Mouse (Mus musculus) heart, postnatal 36 days (tissue): Measurements from ENCODE around the gene Rgs8. TPM values are rescaled to one million over a fixed set of nuclear protein-coding genes. Genes with fewer than 3 reads are reported as not detected.

ENCODE experiments used
- DNase-seq, 2 experiments: peaks; one replicate each; pipeline ENCODE4 v3.0.0; 2021 to 2022
- intact Hi-C: fragments of 180-260 bp; cut with DNase I; formaldehyde crosslinking; loops from one replicate; pipeline ENCODE4 v1.15.1; 2025
- total RNA-seq, 2 experiments: library from RNA; stranded (reverse); gene quantifications; 2 replicates each; pipeline ENCODE4 v1.2.3; 2021

Gene Rgs8
- not detected for total RNA-seq

DNA sequence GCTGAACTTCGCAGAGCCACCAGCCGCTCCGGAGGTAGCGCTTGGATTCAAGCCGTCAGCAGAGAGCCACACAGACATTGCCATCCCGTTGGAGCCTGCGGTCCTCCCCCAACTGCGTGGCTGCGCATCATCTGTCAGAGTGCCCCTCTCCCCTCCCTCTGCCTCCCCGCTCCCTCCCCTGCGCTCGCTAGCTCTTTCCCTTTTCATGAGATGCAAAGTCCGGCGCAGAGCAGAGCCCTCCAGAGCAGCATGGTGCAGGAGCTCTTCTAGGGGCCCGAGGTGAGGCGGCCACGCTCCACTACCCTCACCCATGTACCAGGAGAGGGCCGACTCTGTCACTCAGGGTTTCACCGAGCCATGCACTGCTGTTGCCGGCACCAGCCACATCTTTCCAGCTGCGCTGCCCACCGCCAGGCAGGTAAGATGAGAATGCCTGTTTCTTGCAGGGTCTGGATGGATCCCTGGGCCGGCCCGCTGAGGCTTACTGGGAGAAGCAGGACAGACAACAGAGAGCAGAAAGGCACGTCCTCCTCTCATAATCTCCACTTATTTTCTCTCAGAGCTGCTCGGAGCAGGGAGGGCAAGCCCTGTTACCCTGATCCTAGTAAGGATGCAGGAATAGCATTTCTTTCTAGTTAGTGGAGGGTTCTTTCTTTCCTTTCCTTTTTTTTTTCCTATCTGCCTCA, at the start of gene Rgs8:
Gene Rgs8, plus strand, starts transcription at position 88 of the 686 bp plus-strand sequence.
- intact Hi-C loops, result no loop called here
- no peak for DNase-seq

GRCm38 (mm10) chr1:153617340-153617830, 35.4 kb upstream of the Rgs8 start:
- intact Hi-C loops, result no loop called here
- DNase-seq, result no peak

GRCm38 (mm10) chr1:153623036-153623435, 29.8 kb upstream of the Rgs8 start:
- intact Hi-C loops, result no loop called here
- DNase-seq, result no peak

DNA sequence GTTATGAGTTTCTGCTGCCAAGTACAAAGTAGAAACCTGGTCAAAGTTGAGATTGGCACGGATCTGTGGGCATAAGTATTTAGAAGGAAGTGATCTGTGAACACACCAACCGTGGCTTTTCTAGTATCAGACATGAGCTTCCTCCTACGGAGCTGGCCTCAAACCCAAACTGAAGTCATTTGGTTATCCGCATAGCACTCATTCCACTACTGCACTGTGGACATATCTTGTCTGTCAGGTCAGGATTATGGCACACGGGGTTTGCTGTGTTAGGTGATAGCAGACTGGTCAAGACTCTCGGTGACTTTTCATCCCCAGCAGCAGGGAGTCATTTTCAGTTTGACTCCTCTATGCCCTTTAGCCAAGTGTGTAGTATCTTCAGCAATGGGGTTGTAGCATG, 20.1 kb upstream of the Rgs8 start:
- no peak for DNase-seq
- intact Hi-C loops, result no loop called here

DNA sequence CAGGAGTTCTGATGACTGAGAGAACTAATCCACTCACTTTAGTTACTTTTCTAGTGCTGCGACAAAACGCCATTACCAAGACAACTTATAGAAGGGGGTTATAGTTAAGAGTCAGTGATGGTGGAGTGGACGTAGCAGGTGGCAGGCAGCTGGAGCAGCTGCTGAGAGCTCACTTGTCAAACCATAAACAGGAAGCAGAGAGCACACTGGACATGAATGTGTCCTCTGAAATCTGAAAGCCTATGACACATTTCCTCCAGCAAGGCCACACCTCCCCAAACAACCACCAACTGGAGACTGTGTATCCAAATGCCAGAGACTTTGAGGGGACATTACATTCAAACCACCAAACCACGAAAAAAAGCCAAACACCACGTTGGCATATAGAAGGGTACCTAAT, 17.8 kb upstream of the Rgs8 start:
- intact Hi-C loops, result no loop called here
- DNase-seq, result no peak

GRCm38 (mm10) chr1:153635521-153635920, 17.3 kb upstream of the Rgs8 start:
- DNase-seq, result peak; percentile 74 to 79
- intact Hi-C loops, result no loop called here

- intact Hi-C loops, result no loop called here
- no peak for DNase-seq
Observed at GRCm38 (mm10) chr1:153636821-153637220, 16.0 kb upstream of the Rgs8 start.

DNA sequence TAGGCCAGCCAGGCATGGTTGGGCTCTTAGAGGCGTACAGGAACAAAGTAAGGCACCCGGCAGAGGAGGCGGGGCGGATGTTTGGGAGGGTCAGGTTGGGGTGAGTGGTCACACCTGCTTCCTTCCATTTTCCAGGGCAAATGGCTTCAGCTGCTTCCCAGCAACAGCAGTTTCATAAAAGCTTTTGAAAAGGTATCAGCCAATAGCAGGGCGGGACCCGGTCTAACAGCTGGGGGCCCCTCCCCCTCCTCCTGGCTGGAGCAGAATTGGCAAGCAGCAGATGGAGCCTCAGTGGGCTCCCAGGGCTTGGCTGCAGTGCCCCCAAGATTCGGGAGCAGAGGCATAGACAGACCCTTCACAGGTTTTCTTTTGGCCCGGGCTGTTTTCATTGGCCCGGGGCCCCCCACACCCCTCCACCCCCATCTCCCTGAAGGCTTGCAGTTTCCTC, 11.3 kb upstream of the Rgs8 start:
- peak; percentile 45 to 48 for DNase-seq
- intact Hi-C loops, result loop anchor here (2.0 to 5.0 kb wide), 3 partner anchors 39 to 101 kb away; partner anchors contain the start of gene Rgs16

- peak; percentile 69 to 75 for DNase-seq
- intact Hi-C loops, result loop anchor here (2.0 to 5.0 kb wide), 3 partner anchors 40 to 100 kb away; partner anchors contain the start of gene Rgs16
Observed at GRCm38 (mm10) chr1:153641940-153642501, 10.8 kb upstream of the Rgs8 start.

DNA sequence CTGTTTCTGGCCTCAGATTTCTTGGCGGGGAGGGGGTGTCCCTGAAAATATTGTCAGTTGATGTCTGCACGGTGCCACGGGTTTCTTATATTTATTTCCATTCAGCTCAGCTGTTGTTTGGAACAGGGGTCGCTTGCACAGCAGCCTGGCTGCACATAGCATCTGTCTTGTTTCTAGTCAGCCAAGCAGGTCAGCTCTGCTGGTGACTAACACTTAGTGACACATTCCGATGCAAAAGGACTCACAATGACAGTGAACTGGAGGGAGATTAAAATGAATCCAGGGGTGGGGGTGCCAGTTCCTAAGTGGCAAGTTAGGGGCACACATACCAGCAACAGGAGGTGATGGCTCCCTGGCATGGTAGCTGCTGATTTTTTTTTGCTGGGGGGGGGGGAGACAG, 849 bp downstream of the Rgs8 start:
- intact Hi-C loops, result no loop called here
- DNase-seq, result no peak

DNA sequence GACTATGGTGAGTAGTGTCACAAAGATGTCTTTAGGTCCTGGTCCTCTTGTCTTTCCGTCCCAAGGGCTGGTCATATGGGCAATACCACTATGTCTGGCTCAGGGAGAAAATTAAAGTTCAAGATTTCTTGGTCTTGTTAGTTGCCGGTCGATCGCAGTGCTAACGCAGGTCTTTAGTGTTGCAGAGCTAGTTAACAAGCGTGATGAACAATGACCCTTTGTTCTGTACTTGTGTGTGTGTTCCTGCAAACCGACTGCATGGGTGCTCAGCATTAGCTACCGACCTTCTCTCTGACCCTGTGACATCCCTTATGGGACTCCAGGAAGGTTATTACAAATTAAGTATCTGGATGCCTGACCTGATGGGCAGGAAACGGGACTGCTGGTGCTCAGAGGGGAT, 6.8 kb downstream of the Rgs8 start:
- intact Hi-C loops, result no loop called here
- no peak for DNase-seq

DNA sequence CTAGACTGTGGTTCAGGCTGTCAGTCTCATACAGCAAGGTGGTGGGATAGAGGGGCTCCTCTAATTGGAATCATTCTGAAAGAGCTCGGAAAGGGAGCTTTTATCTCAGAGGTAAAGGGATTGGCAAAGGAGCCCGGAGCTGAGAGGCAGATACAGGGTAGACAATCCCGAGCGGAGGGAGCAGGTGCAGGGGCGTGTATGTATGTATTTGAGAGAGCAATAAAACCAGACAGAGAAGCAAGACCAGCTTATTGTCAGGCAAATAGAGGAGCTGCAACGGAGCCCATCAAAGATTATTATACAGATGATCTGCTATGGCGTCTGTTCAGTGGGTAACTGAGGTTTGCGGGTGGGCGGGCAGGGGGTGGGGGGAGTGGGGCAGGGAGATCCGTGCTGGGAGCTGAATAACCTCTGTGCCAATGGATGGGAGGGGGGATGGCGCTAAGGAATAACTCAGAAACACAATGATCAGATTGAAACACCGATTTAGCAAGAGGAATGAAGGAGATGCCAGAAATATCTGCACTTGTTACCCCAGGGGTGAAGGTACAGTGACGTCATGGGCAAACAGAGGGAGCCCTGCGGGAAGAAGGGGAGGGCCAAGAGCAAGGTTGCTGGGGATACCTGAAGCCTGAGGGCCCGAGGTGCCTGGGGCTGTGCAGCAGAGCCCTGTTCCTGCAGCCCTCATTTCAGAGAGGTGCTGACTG, 8.3 kb downstream of the Rgs8 start:
- intact Hi-C loops, result no loop called here
- no peak for DNase-seq

DNA sequence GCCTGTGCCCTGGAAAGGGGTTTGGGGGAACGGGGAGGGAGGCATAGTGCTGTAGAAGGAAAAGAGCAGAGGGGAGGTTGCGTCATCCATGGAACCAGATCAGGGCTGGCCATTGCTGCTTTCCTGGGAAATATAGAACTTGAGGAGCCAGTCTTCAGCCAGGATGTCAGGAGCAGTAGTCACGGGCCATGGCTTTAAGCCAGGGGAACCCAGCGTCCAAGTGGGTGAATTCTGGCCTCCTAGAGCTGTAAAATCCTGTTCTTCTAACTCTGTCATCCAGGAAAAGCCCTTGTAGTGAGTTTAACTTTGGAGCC, 8.8 kb downstream of the Rgs8 start:
- intact Hi-C loops, result no loop called here
- DNase-seq, result peak; percentile 14 to 18

GRCm38 (mm10) chr1:153662362-153662761, 9.5 kb downstream of the Rgs8 start:
- intact Hi-C loops, result no loop called here
- DNase-seq, result no peak

DNA sequence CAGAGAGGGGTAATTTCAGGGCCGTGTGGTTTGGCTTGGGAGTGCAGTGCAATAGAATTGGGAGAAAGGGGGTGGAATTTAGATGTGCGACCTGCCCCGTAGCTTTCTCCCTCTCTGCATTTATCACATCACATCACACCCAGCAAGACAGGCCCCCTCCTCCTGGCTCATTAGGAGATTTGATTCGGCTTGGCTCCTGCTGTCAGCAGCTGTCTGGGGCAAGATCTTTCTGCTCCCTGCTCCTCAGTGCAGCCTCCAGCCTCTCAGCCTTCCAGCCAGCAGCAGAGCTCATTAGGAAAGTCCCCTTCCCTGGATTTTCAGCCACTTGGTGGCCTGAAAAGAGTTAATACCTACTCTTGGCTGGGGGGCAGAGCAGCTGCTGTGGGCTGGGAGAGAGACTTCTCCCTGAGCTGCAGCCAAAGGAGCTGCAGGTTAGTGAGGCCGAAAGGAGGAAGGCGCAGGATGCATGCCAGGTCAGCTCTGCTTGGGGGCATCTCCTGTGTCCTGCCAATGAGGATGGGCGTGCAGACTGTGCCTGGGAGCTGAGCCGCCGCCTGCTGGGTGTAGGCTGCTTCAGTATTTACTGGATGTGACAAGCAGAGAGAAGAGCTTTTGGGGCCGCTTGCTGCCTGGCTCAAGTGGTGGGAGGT, 12.4 kb downstream of the Rgs8 start:
- intact Hi-C loops, result no loop called here
- DNase-seq, result no peak

DNA sequence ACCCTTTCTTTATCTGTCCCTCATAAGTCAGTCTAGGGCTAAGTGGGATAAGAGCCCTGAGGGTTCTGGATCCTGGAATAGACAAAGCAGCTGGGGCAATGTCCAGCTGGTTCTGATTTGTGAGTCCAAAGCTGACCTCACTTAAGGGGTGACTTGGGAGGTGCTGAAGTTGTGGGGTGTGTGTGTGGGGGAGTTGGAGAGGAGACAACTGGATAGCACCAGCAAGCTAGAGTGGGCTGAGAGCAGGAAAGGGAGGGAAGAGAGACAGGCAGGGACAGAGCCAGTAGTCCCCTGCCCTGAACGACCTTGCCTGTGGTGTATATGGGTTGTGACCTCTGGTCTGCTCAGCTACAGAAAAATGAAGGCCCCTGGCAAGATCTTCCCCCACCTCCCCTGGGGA, 13.4 kb downstream of the Rgs8 start:
- no peak for DNase-seq
- intact Hi-C loops, result no loop called here

DNA sequence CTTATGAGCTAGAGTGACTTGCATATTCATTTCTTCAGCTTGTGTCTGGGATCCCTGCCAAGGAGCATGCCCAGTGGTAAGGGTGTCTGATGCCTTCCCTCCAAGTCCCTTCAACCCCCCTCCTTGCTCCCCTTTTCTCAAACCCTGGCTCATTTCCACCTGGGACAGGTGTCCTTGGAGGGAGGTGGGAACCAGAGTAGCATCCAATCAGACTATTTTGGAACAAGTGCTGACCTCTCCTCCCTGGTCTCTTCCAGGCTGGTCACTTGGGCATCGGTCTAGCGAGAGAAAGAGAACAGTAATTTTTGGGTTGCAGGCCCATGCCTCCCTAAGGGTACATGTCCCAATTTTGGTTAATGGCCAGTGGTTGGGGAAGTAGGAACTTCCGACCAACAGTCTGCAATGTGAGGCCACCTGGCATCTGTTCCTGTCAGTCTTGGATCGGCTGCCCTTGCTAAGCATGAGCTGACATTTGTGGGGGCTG, 14.5 kb downstream of the Rgs8 start:
- DNase-seq, result no peak

DNA sequence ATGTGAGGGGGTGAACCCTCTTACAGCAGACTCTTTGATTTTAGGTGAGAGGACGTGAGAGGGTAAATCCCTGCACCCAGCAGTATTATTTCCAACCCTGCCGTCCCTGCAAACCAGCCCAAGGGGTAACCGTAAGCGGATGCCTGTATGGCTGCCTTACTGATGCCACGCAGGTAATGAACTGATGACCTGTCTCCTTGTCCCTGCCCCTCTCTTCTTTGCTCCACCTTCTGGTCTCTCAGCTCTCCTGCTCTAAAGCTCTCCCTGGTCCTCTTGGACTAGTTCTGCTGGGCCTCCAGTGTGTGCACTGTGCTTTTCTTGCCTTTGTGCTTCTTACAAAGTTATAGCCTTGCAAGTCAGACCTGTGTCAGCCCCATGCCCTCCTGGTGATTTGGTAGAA, 15.0 kb downstream of the Rgs8 start:
- intact Hi-C loops, result no loop called here

More for the DNA sequence above, 14.5 kb downstream of the Rgs8 start:
- intact Hi-C loops, result no loop called here

GRCm38 (mm10) chr1:153669086-153669485, 16.3 kb downstream of the Rgs8 start:
- intact Hi-C loops, result no loop called here
- DNase-seq, result no peak

More for the DNA sequence above, 15.0 kb downstream of the Rgs8 start:
- no peak for DNase-seq

- intact Hi-C loops, result no loop called here
- DNase-seq, result no peak
Observed at GRCm38 (mm10) chr1:153669728-153670127, 16.9 kb downstream of the Rgs8 start.

GRCm38 (mm10) chr1:153671352-153671751, 18.5 kb downstream of the Rgs8 start:
- DNase-seq, result no peak
- intact Hi-C loops, result no loop called here
